23 mouse cellular contexts compared by ENCODE assay signal in genomic region chr2:17389379-17389778, GRCm38 (mm10).
"Had no signal": no experiment of that assay in that cellular context is flagged by ENCODE, and none has a peak within 500 bp of the region (broad histone marks: within the 10 kb centered on the region; RNA-seq: fewer than 3 reads in every experiment).

No protein-coding gene starts in this region.

- H3K27me3 ChIP-seq: liver, embryonic 13.5 days; megakaryocyte, embryonic 14.5 days; midbrain, embryonic 13.5 days; neural tube, embryonic 13.5 days; stomach, embryonic 15.5 days had no signal

- H3K4me3 ChIP-seq: layer of hippocampus, adult 2 months; left cerebral cortex, adult 2 months; liver, embryonic 13.5 days; megakaryocyte, embryonic 14.5 days; midbrain, embryonic 10.5 days; midbrain, embryonic 13.5 days; myocyte; neural tube, embryonic 13.5 days; stomach, embryonic 15.5 days had no signal

- H3K4me1 ChIP-seq: liver, embryonic 13.5 days; megakaryocyte, embryonic 14.5 days; midbrain, embryonic 10.5 days; midbrain, embryonic 13.5 days; neural tube, embryonic 13.5 days; stomach, embryonic 15.5 days had no signal

- H3K27ac ChIP-seq: kidney, postnatal 0 days; layer of hippocampus, adult 2 months; left cerebral cortex, adult 2 months; liver, embryonic 13.5 days; midbrain, embryonic 10.5 days; midbrain, embryonic 13.5 days; neural tube, embryonic 13.5 days; stomach, embryonic 15.5 days had no signal

- H3K4me2 ChIP-seq: liver, embryonic 13.5 days; midbrain, embryonic 13.5 days; neural tube, embryonic 13.5 days; stomach, embryonic 15.5 days had no signal

- H3K36me3 ChIP-seq: liver, embryonic 13.5 days; midbrain, embryonic 10.5 days; midbrain, embryonic 13.5 days; neural tube, embryonic 13.5 days; stomach, embryonic 15.5 days had no signal

- H3K9ac ChIP-seq: liver, embryonic 13.5 days; midbrain, embryonic 13.5 days; neural tube, embryonic 13.5 days; stomach, embryonic 15.5 days had no signal

- DNase-seq: kidney, adult 2 months; kidney, postnatal 25 days; layer of hippocampus, adult 9-11 months; liver, embryonic 13.5 days; lung, adult 2 months; lung, postnatal 14 days; lung, postnatal 4 days; right cerebral cortex, adult 18-20 months; right cerebral cortex, postnatal 14 days; right cerebral cortex, postnatal 4 days; thymus, adult 18-20 months; thymus, postnatal 36 days had no signal

- ATAC-seq: intestine, postnatal 0 days; midbrain, embryonic 13.5 days; midbrain, embryonic 16.5 days had no signal

- H3K9me3 ChIP-seq: liver, embryonic 13.5 days; megakaryocyte, embryonic 14.5 days; midbrain, embryonic 10.5 days; midbrain, embryonic 13.5 days; neural tube, embryonic 13.5 days; stomach, embryonic 15.5 days had no signal
